Mouse (Mus musculus) testis, adult 10 weeks (tissue): ENCODE results near the gene Slitrk1. TPM values are rescaled to one million over a fixed set of nuclear protein-coding genes. Genes with fewer than 3 reads are reported as not detected.

Source experiments
- polyA plus RNA-seq: library from polyadenylated mRNA; stranded (reverse); fragments of 350-450 nt; fragmentation: Illumina TruSeq; extraction: RNeasy Lipid Tissue Mini Kit (QIAGEN cat#74804); gene quantifications from one replicate; pipeline ENCODE4 v1.2.3, GENCODE M21; 2014; ENCODE audit warnings: low read depth, low replicate concordance

The Slitrk1 gene
- 0.20 TPM for polyA plus RNA-seq

DNA sequence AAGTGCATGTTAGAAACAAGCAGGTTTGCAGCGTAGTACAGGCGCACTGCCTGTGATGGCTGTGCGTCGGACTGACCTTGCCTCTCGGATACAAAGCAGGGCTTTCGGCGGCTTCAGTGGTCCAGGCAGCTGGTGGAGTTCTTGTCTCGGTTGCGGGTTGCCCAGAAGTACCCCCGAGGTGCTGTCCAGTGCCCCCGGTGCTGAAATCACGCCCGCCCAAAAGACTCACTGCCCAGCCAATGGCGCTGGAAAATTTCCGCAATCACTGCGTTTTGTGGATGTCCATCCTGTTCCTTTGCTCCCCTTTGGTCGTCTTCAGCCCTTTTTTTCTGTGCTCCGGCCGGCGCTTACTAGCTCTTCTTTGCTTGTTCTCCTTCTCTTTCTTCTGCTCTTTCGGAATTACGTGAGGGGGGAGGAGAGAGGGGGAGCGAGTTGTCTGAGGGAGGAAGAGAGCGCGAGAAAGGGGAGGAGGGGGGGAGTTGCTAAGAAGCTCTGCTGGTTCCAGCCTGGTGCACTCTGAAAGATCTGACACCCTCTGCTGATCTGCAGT, at the start of gene Slitrk1:
Slitrk1 (minus strand) TSS at position 445 of the 550 bp plus-strand sequence.

